Mouse (Mus musculus): Measurements from ENCODE around the gene Zfp354a.
"Not testable (repeated sequence)": the region's sequence is repeated elsewhere in the genome, so short reads cannot be mapped to it uniquely, and the experiment has no call there.

Zfp354a gene

DNA sequence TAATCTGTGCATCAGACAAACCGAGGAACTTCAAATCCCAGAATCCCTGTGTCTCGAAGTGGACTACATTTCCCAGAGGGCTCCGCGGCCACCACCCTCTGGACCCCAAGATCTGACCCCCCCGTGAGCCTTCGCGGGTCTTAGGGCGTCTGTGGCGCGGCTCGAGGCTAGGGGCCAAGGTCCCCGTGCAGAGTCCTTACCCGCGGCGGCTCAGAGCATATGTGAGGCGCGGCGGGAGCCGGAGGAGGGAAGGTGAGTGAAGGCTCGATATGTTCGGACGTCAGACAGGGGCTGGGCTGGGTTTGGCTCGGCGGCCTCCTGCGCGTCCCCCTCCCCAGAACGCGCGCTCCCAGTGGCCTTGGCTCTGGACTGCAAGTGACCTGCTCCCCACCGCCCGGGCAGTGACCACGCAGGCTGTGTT, at the start of gene Zfp354a:
Gene Zfp354a (plus strand): TSS at position 107 of the 421 bp plus-strand sequence.
- DNase-seq, result peak; percentile 81 to 83

DNA sequence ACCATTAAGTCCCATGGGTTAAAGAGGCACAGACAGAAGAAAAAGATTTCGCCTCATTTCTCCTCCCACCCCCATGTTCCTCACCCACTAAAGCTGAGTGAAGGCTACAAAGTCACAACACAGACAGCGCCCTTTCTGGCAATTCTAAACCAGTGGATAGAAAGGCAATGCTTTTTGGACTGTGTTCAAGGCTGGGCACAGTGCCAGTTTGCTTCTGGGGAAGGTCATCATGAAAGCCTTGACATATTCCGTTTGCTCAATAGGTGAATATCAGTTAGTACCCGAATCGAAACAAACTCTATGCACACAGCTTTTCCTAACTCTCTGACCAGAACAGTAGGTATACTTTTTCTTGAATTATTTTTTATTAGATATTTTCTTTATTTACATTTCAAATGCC, 47.2 kb upstream of the Zfp354a start:
- no peak for DNase-seq

DNA sequence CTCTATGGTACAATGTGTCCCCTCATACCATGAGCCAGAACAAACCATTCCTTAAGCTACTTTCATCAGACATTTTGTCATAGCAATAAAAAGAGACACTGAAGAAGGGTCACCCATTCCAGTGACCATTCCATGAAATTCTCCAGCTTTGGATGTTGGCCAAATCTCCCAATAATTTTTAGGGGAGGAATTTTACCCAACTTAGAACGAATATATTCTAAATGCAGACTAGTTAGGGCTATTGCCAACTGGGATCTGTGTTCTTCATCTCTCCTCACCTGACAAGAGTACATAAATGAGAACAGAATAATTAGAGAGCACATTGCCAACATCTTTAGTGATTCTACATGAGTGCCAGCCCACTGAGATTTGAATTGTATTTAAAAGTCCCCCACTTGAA, 45.1 kb upstream of the Zfp354a start, which contains the start of gene Olfr54:
Gene Olfr54 (plus strand): TSS at position 301 of the 400 bp plus-strand sequence.
- DNase-seq, result no peak

DNA sequence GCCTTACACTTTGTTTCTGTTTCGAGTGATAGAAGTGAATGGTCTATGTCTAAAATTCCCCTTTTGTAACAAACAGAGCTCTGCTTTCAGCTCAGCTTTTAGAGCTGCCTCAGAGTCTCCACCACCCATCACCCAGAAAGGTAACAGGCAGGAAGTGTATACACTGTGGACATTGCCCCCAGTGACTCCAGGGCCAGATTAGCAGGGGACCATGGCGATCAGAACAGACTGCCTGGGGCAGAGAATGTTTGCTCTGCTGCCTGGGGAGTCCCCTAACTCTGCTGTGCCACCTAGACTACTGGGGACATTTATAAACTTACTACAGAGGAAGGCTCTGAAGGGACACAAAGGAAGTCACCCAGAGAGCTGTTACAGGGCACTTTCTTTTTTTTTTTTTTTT, 42.7 kb upstream of the Zfp354a start:
- DNase-seq, result no peak

DNA sequence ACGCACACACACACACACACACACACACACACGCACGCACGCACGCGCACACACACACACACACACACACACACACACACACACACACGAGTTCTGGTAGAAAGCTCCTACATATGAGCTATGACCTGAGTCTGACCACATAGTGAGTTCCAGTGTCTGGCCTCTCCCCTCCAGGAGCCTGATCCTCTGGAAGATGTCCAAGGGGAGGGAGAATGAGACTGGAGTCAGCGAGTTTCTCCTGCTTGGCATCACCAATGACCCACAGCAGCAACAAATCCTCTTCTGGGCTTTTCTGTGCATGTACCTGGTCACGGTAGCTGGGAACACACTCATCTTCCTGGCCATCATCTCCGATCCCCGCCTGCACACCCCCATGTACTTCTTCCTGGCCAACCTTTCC, 32.2 kb upstream of the Zfp354a start:
- DNase-seq, result not testable (repeated sequence)

DNA sequence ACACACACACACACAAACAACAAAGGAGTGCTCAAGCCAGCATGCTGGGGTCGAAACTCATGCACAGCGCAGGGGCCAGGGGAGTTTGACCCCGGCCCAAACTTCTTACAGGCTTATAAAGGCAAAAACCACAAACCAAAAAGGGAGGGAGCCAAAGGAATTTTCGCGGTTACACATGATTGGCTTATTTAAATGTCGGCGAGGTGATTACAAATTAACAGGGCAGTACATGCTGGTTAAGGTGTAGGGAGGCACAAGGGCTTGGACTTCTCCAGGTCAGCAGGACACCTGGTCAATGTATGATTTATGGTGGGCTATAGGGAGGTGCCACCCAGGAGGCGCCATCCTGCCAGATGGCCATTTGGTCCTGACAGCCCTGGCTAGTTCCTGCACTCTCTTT, 29.7 kb upstream of the Zfp354a start:
- DNase-seq, result not testable (repeated sequence)

DNA sequence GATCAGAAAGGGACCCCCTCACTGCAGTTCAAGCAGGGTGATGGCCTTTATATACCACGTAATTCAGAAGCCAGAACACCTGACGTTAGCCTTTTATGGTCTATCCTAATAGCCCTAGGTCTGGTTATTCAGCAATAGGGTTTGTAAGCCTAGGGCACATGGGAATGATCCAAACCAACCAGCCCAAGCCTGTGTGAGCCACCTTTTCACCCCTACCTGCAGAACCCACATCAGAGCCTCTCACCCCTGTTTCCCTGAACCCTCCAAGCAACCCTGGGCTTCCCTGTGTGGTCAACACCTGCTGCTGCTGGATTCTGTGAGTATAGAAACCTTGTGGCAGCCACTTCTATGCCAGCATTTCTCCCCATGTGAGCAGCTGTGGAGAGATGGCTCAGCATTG, 28.8 kb upstream of the Zfp354a start:
- no peak for DNase-seq

DNA sequence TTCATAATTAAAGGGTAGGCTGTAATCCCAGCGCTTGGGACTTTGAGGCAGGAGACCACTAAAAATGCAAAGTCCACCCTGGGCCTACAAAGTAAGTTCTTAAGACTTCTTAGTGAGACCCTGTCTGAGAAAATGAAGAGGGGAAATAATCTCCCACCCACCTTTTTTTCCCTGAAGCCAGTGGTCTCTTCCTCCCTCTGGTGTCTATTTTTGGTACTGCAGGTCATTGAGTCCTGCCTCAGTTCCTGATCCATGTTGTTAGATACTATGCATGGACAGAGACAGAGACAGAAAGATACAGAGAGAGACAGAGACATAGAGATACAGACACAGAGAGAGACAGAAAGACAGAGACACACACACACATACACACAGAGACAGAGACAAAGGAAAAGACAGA, 26.2 kb upstream of the Zfp354a start:
- peak in 1 of 2 experiments; percentile 20 for DNase-seq

DNA sequence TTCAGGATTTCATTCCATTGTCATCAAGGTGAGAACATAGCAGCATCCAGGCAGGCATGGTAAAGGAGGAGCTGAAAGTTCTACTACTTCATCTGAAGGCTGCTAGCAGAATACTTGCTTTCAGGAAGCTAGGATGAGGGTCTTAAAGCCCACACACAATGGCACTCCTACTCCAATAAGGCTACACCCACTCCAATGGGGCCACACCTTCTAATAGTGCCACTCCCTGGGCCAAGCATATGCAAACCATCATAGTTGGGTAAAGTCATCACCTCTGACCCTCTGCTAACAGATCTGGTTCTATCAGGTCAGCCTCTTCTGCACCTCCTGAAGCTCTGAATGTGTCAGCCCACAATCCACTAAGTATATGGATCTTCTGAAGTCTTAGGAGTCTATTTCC, 24.9 kb upstream of the Zfp354a start:
- DNase-seq, result not testable (repeated sequence)

DNA sequence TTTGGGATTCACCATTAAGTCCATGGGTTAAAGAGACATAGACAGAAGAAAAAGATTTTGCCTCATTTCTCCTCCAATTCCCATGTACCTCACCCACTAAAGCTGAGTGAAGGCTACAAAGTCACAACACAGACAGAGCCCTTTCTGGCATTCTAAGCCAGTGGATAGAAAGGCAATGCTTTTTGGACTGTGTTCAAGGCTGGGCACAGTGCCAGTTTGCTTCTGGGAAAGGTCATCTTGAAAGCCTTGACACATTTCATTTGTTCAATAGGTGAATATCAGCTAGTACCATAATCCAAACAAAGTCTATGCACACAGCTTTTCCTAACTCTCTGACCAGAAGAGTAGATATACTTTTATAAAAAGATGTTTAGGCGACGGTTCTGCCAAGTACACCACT, 23.1 kb upstream of the Zfp354a start:
- DNase-seq, result no peak

DNA sequence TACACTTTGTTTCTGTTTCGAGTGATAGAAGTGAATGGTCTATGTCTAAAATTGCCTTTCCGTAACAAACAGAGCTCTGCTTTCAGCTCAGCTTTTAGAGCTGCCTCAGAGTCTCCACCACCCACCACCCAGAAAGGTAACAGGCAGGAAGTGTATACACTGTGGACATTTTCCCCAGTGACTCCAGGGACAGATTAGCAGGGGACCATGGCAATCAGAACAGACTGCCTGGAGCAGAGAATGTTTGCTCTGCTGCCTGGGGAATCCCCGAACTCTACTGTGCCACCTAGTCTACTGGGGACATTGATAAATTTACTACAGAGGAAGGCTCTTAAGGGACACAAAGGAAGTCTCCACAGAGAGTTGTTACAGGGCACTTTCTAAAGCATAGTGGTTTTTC, 14.3 kb upstream of the Zfp354a start:
- not testable (repeated sequence) for DNase-seq

DNA sequence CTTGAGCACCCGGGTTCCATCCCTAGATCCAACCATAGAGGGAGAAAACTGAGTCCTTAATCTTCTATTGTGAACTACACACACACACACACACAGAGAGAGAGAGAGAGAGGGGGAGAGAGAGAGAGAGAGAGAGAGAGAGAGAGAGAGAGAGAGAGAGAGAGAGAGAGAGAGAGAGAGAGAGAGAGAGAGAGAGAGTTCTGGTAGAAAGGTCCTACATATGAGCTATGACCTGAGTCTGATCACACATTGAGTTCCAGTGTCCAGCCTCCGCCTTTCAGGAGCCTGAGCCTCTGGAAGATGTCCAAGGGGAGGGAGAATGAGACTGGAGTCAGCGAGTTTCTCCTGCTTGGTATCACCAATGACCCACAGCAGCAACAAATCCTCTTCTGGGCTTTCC, 11.2 kb upstream of the Zfp354a start, which contains the start of gene Olfr1375:
Gene Olfr1375 (plus strand): TSS at position 301 of the 400 bp plus-strand sequence.
- not testable (repeated sequence) for DNase-seq

DNA sequence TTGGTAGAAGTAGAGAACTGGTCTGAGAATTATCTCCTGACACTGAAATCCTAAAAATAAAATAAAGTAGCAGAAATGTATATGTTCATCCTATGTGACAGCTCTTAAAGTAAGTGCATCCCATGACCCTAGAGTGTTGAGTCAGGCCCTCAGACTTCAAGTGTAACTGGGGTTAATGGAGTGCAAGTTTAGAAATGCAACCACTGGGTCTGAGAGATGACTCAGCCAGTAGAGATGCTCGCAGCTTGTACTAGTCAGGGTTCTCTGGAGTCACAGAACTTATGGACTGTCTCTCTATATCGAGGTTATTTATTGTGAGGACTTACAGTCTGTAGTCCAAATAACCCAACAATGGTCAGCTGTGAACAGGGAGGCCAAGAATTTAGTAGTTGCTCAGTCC, 7.4 kb upstream of the Zfp354a start:
- DNase-seq, result no peak

DNA sequence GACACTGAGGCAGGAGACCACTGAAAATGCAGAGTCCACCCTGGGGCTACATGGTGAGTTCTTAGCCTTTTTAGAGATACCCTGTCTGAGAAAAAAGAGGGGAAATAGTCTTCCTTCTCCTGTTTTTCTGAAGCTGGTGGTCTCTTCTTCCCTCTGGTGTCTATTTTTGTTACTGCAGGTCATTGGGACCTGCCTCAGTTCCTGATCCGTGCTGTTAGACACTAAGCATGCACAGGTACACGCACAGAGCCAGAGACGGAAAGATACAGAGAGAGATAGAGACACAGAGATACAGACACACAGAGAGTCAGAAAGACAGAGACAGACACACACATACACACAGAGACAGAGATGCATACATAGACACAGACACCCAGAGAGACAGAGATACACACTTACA, 5.8 kb upstream of the Zfp354a start:
- no peak for DNase-seq

DNA sequence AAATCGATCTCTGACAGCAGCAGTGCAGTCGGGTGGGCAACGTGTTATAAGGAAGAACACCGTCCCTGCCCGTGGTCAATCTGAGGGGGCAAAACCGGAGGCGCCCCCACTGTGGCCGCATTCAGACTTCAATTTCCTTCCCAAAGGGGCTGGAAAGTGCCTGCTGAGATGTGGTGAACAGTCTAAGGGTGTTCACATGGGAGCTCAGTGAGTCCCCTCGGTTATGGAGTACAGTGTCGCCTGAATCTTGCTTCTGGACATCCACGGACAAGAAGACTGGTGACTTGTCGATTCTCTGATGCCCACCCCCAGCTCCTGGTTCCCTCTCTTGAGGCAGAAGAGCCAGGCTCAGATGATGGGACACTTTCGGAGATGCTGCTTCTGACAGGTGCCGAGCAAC, 583 bp downstream of the Zfp354a start:
- peak in 1 of 2 experiments; percentile 12 for DNase-seq

DNA sequence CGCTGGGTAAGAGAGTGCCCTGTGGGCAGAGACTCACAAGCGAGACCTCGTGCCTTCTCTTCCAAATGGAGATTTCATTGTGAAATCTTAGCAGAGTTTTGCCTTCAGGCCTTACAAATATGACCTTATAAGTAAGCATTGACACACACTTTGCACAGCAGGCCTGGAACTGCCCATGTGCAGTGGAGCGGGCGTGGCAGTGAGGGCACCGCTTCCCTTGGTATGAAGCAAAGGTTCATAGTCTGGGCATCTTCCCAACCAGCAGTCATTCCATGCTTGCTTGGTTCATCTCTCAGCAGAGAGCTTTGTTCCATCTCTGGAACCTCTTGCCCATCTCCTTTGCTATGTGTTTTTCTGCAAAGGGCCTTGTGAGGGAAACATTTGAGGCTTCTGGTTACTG, 1.9 kb downstream of the Zfp354a start:
- DNase-seq, result no peak

DNA sequence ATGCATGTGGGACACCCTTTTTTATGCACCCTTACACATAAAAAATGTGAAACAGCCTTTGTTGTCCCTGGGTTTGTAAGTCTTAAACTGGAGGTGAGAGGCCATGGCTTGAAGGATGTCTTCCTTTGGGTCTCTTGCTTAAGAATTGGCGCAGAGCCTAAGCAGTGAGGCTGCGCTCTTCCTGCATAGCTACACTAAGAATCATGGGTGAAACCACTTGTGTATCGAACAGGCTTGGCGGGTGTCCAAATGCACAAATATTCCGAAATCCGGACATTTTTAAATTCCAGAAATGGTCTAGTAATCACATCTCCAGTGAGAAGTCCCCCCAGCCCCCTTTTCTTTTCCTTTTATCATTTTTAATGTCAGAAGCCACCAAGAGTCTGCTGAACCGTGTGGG, 4.2 kb downstream of the Zfp354a start:
- DNase-seq, result no peak

DNA sequence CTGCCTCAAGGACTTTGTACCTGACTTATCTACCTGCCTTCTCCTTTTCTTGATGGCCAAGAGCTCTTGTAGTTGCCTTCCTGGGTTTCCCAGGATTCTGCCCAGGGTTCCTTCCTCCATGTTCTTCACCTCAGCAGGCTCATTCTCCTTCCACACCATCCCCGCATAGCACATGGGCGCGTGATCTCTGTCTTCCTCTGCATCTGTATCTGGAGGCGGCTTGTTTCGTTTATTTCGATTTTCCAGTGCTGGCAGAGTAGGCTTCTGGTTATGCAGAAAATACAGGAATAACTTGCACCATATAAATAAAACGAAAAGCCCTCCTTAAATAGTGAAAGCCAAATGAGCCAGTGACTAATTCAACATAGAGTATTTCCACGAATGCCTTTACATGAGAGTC, 4.8 kb downstream of the Zfp354a start:
- DNase-seq, result no peak

DNA sequence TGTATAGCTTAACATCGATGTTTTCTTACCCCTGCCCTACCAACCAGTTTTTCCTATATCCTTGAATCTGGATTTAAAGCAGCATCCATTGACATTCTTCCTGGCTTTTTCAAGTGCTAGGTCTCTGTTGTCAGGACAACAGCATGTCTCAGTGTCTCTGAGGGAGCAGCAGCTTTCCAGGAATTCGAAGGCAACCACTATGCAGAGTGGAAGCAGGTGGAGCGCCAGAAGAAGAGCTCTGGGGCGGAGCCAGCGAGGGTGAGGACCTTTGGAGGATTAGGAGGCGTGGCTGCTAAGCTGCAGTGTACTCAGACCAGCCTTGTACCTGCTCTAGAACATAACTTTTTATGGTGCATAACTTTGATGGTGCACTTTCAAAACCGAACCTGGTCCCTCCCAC, 25.5 kb downstream of the Zfp354a start:
- DNase-seq, result no peak

DNA sequence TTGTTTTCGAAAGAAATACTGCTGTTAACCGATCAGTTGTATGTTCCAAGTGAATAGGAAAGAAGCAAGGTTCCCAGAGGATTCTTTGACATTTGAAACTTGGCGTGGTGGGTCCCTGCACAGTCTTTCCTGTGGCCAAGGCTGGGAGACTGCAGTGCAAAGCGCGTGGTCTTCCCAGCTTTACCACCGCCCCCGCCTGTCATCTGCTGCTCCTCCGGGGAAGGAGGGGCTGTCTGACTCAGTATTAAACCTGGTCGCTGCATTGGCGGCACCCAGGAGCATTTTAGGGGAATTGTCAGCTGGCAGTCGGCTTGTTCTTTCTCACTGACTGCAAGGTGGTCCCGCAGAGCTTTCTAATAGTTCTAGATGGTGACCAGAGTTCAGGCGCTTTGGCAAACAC, 26.2 kb downstream of the Zfp354a start:
- no peak for DNase-seq

DNA sequence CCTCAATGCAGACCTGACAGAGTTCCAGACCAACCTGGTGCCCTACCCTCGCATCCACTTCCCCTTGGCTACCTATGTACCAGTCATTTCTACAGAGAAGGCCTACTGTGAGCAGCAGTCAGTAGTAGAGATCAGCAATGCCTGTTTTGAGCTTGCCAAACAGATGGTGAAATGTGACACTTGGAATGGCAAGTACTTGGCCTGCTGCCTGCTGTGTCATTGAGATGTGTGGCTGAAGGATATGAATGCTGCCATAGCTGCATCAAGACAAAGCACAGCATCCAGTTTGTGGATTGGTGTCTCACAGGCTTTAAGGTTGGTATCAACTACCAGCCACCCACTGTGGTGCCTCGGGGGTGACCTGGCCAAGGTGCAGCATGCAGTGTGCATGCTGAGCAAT, 48.2 kb downstream of the Zfp354a start:
- DNase-seq, result no peak

DNA sequence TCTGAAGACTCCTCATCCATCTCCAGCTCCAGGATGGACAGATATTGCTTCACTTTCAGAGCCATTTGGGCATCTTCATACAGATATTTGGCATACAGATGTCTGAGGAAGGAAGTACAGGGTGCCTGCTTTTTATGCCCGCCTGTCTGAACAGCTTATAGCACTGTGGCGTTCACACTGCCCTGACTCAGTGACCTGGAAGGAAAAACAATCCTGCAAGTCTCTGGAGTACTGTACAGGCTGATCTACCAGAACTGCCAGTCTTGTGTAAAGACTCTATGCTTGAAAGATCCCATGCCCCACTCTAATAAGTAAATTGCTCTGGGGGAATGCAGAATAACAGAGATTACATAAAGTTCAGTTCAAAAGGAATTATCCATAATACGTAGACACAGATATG, 51.6 kb downstream of the Zfp354a start:
- no peak for DNase-seq

Data from cerebellum, postnatal 36 days (tissue).